Mouse (Mus musculus): ENCODE results near the gene Gucy2e.

- TF ChIP-seq CTCF (IDR thresholded peaks at IDR 0.05; ENCODE audit: low read depth) = no peak
- no peak for TF ChIP-seq EP300 (IDR thresholded peaks at IDR 0.05; ENCODE audit: low read depth)
These were observed 18.2 kb downstream of the Gucy2e start for GRCm38 (mm10) chr11:69218661-69219060.

Data from heart, postnatal 0 days (tissue).